Mouse (Mus musculus) spleen, postnatal 36 days (tissue): ENCODE results near the gene Wnt6.

Source experiments
- DNase-seq, 2 experiments: peaks; one replicate each; pipeline ENCODE4 v3.0.0; 2022; ENCODE audit warnings: low spot score in 2 of 2, mixed read lengths in 1 of 2

The Wnt6 gene

GRCm38 (mm10) chr1:74771845-74771930 lies at the start of gene Wnt6:
Gene Wnt6 (plus strand): TSS chr1:74771892.
- DNase-seq = no peak

GRCm38 (mm10) chr1:74723748-74724147 lies 47.9 kb upstream of the Wnt6 start:
- no peak for DNase-seq

- DNase-seq = no peak
Measured at GRCm38 (mm10) chr1:74726114-74726513, 45.6 kb upstream of the Wnt6 start.

- no peak for DNase-seq
Measured at GRCm38 (mm10) chr1:74726674-74727073, 45.0 kb upstream of the Wnt6 start.

- no peak for DNase-seq
Measured at GRCm38 (mm10) chr1:74728446-74728845, 43.2 kb upstream of the Wnt6 start.

- no peak for DNase-seq
Measured at GRCm38 (mm10) chr1:74736977-74737376, 34.7 kb upstream of the Wnt6 start.

- DNase-seq = no peak
Measured at GRCm38 (mm10) chr1:74737500-74737899, 34.2 kb upstream of the Wnt6 start.

GRCm38 (mm10) chr1:74740846-74741245 lies 30.8 kb upstream of the Wnt6 start:
- DNase-seq = no peak

- DNase-seq = no peak
Measured at GRCm38 (mm10) chr1:74747335-74747734, 24.4 kb upstream of the Wnt6 start.

- peak; percentile 44 to 53 for DNase-seq
Measured at GRCm38 (mm10) chr1:74748643-74749271, 22.9 kb upstream of the Wnt6 start, which contains the start of gene Prkag3. Gene Prkag3 (minus strand): TSS chr1:74749221.

GRCm38 (mm10) chr1:74749301-74749700 lies 22.4 kb upstream of the Wnt6 start:
- DNase-seq = no peak

- DNase-seq = no peak
Measured at GRCm38 (mm10) chr1:74750683-74751082, 21.0 kb upstream of the Wnt6 start.

GRCm38 (mm10) chr1:74752150-74752549 lies 19.5 kb upstream of the Wnt6 start:
- DNase-seq = no peak

- DNase-seq = no peak
Measured at GRCm38 (mm10) chr1:74752833-74753232, 18.9 kb upstream of the Wnt6 start.

- peak in 1 of 2 experiments; percentile 13 for DNase-seq
Measured at GRCm38 (mm10) chr1:74753266-74753974, 18.3 kb upstream of the Wnt6 start.

- DNase-seq = peak; percentile 22 to 38
Measured at GRCm38 (mm10) chr1:74754175-74754785, 17.4 kb upstream of the Wnt6 start.

- DNase-seq = no peak
Measured at GRCm38 (mm10) chr1:74759773-74760172, 11.9 kb upstream of the Wnt6 start.

- DNase-seq = peak; percentile 58 to 73
Measured at GRCm38 (mm10) chr1:74763081-74763480, 8.6 kb upstream of the Wnt6 start.

GRCm38 (mm10) chr1:74770727-74771466 lies 795 bp upstream of the Wnt6 start:
- DNase-seq = no peak

GRCm38 (mm10) chr1:74771467-74771844 lies 236 bp upstream of the Wnt6 start:
- DNase-seq = no peak

- DNase-seq = no peak
Measured at GRCm38 (mm10) chr1:74771931-74772620, 384 bp downstream of the Wnt6 start.

- DNase-seq = peak; percentile 72 to 76
Measured at GRCm38 (mm10) chr1:74773136-74773535, 1.4 kb downstream of the Wnt6 start.
